Mouse (Mus musculus) spleen, adult 2 months (tissue): Measurements from ENCODE around the gene Psmc2. TPM values are rescaled to one million over a fixed set of nuclear protein-coding genes. Genes with fewer than 3 reads are reported as not detected.

ENCODE experiments used
- DNase-seq, 2 experiments: peaks; one replicate each; pipeline versions ENCODE4 v3.0.0 to v3.0.0-alpha.2; 2012 to 2021; ENCODE audit warnings: low spot score in 2 of 2, low read depth in 1 of 2
- H3K27ac ChIP-seq: fragments of 200-500 bp; 2 replicates; pipeline ENCODE4 v1.5.1; 2012; ENCODE audit warnings: low read length, inconsistent platforms; ENCODE audit not compliant: insufficient read depth
- H3K27me3 ChIP-seq: fragments of 200-500 bp; 2 replicates; pipeline ENCODE4 v1.6.1; 2012; ENCODE audit warnings: mild to moderate bottlenecking, moderate library complexity, low read length, inconsistent platforms; ENCODE audit not compliant: control insufficient read depth, insufficient read depth
- H3K36me3 ChIP-seq: fragments of 200-500 bp; 2 replicates; pipeline ENCODE4 v1.6.1; 2012; ENCODE audit warnings: mild to moderate bottlenecking, low read length, inconsistent platforms; ENCODE audit not compliant: control insufficient read depth, insufficient read depth
- H3K4me1 ChIP-seq: fragments of 200-500 bp; 2 replicates; pipeline ENCODE4 v1.6.1; 2011; ENCODE audit warnings: inconsistent platforms; ENCODE audit not compliant: control insufficient read depth, insufficient read depth, insufficient read length
- H3K4me3 ChIP-seq: fragments of 200-500 bp; 2 replicates; pipeline ENCODE4 v1.5.1; 2011; ENCODE audit warnings: mild to moderate bottlenecking, inconsistent platforms; ENCODE audit not compliant: insufficient read depth, insufficient read length; ENCODE audit errors: extremely low read depth
- CTCF ChIP-seq: fragments of 200-500 bp; IDR thresholded peaks from 2 replicates; pipeline ENCODE4 v1.5.1; 2011; ENCODE audit warnings: mild to moderate bottlenecking, inconsistent platforms; ENCODE audit not compliant: insufficient read depth, insufficient read length, insufficient replicate concordance; ENCODE audit errors: extremely low read depth
- POLR2A ChIP-seq: fragments of 200-500 bp; IDR thresholded peaks from 2 replicates; pipeline ENCODE4 v1.6.1; 2011; ENCODE audit warnings: low read depth, low read length, inconsistent platforms
- WGBS: fragments of 180-500 bp; shearing (Covaris S2); methylation state at CpG from one replicate; pipeline ENCODE4 v1.1.7; 2018; 5-methylcytosine and 5-hydroxymethylcytosine counted together
- polyA plus RNA-seq: library from polyadenylated mRNA; depleted of rRNA; stranded (reverse); fragments of >200 nt; gene quantifications from 2 replicates; pipeline ENCODE4 v1.2.3, GENCODE M21; 2012; rRNA removed

Psmc2 gene
- polyA plus RNA-seq = 10.4 and 10.7 TPM in 2 replicates

DNA sequence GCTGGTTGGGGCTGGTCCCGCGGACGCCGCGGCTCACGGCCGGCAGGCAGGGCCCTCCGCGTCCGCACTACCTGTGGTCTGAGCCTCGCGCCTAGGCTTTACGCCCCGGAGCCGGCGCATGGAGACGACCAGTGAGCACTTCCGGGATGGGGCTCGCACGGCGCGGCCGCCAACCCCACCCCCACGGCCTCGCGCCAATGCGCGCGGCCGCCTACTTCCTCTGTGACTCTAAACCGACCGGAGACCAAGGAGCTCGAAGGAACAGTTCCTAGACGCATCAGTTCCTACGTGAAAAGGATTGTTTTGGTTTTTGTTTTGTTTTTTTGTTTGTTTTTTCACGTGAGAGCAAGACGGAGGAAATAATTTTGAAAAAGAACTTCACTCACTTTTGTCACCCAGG, at the start of gene Psmc2, which contains the start of gene Dnajc2:
Psmc2 (plus strand) TSS at position 231 of the 400 bp plus-strand sequence.
Dnajc2 (minus strand) TSS at position 199 of the 400 bp plus-strand sequence.
- TF ChIP-seq CTCF = no peak
- peak; percentile 51 for TF ChIP-seq POLR2A
- Histone ChIP-seq H3K4me3 (peak within 1 kb of the TSS; percentile 98), H3K27ac (peak within 1 kb of the TSS; percentile 77), H3K4me1 (peaks cover 2% of the 10 kb centered on the region; the same call in 1 of the 2 replicates), H3K27me3 (no peaks in the 10 kb centered on the region), H3K36me3 (peaks cover 15% of the 10 kb centered on the region)
- WGBS = under 1% methylated on average over 37 of the region's 37 CpGs
- DNase-seq = peak; percentile 84 to 85

DNA sequence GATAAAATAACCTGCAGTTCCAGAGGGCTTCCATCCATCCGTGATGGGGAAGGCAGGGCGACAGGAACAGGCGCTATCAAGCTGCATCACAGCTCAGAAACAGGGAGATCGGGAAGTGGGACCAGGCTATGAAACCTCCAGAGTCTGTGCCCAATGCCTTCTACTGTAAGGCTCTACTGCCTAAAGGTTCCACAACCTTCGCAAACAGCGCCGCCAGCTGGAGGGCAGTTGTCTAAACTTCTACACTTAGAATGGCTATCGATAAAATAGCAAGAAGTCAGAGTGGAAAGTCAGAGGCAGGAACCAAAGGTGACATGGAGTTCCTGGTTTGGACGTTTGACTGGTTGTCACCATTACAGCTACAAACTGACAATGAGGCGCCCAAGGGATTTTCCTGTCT, 49.5 kb upstream of the Psmc2 start:
- DNase-seq = peak; percentile 61 to 67
- peak overlapping the region; percentile 67 for H3K4me3 ChIP-seq
- TF ChIP-seq CTCF = peak; percentile 57; the same call in 1 of the 2 replicates
- TF ChIP-seq POLR2A = no peak
- H3K36me3 ChIP-seq = peaks cover 9% of the 10 kb centered on the region
- no peak overlapping the region for H3K27ac ChIP-seq
- WGBS = 25% methylated on average over 10 of the region's 10 CpGs
- no peaks in the 10 kb centered on the region for H3K27me3 ChIP-seq
- H3K4me1 ChIP-seq = peaks cover 5% of the 10 kb centered on the region; the same call in 1 of the 2 replicates

DNA sequence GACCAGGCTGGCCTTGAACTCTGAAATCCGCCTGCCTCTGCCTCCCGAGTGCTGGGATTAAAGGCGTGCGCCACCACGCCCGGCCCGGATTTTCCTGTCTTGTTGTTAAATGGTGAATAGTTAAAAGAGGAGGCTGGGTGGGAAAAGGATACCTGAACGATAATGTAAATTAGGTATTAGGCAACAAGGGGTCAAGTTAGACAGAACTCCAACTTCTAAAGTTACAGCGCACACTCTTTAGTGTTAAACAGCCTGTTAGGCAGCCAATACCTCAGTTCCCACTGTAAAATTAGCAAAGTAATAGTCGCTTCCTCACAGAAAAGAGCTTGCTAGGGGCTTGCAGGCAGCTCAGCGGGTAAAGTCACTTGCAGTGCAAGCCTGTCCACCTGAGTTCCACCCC, 49.0 kb upstream of the Psmc2 start:
- Histone ChIP-seq H3K27ac (no peak overlapping the region), H3K27me3 (no peaks in the 10 kb centered on the region), H3K4me1 (peaks cover 5% of the 10 kb centered on the region; the same call in 1 of the 2 replicates), H3K36me3 (peaks cover 9% of the 10 kb centered on the region), H3K4me3 (no peak overlapping the region)
- DNase-seq = no peak
- TF ChIP-seq CTCF (no peak), POLR2A (no peak)
- 89% methylated on average over 11 of the region's 11 CpGs for WGBS

DNA sequence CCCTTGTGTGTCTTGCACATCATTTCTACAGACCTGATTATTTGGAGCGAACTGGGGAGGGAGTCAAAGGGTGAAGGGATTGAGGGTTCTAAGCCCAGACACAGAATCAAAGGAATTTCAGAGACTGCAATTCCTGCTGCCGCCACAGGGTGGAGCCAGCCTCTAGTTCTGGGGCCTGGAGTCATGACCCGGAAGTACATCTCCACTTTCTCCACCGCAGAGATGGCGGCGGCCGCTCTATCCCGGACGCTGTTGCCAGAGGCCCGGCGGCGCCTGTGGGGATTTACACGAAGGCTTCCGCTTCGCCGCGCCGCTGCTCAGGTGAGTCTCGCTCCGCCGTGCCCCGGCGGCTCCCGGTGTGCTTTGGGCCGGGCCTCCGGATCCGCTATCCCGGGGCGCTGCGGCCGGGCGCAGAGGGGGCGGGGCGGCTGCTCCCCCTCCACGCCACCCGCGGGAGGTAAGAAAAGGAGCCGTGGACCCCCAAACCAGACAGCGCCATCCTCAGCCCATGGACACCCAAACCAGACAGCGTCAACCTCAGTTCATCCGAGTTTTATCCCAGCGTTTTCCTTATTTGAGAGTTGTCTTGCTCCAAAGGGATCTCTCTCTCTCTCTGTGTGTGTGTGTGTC, 48.0 kb upstream of the Psmc2 start, which contains the start of gene Pmpcb:
Pmpcb (plus strand) TSS at position 186 of the 630 bp plus-strand sequence.
- H3K36me3 ChIP-seq = peaks cover 14% of the 10 kb centered on the region
- H3K27ac ChIP-seq = peak within 1 kb of the TSS; percentile 53
- peak; percentile 84 for TF ChIP-seq CTCF
- TF ChIP-seq POLR2A = no peak
- peak; percentile 76 to 82 for DNase-seq
- H3K4me3 ChIP-seq = peak within 1 kb of the TSS; percentile 80
- H3K4me1 ChIP-seq = peaks cover 5% of the 10 kb centered on the region; the same call in 1 of the 2 replicates
- H3K27me3 ChIP-seq = no peaks in the 10 kb centered on the region
- under 1% methylated on average over 42 of the region's 42 CpGs for WGBS

DNA sequence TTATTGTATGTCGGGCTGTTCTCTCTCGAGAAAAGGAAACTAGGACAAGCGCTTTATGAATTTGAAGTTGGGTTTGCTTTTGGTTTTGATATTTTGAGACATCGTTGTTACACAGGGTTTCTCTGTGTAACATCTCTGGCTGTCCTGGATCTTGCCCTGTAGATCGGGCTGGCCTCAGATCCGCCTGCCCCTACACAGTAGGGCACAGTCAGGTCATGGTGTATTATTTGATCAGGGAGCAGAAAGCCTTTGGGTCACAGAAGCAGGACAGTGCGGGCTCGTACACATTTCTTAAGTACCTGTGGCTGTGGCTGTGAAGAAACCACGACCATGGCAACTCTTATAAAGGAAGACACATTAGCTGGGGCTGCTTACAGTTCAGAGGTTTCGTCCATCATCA, 47.5 kb upstream of the Psmc2 start:
- Histone ChIP-seq H3K4me3 (peak overlapping the region; percentile 80), H3K27ac (no peak overlapping the region), H3K27me3 (no peaks in the 10 kb centered on the region), H3K36me3 (peaks cover 18% of the 10 kb centered on the region), H3K4me1 (peaks cover 5% of the 10 kb centered on the region; the same call in 1 of the 2 replicates)
- DNase-seq = no peak
- no peak for TF ChIP-seq POLR2A
- TF ChIP-seq CTCF = no peak
- WGBS = 10% methylated on average over 10 of the region's 10 CpGs

DNA sequence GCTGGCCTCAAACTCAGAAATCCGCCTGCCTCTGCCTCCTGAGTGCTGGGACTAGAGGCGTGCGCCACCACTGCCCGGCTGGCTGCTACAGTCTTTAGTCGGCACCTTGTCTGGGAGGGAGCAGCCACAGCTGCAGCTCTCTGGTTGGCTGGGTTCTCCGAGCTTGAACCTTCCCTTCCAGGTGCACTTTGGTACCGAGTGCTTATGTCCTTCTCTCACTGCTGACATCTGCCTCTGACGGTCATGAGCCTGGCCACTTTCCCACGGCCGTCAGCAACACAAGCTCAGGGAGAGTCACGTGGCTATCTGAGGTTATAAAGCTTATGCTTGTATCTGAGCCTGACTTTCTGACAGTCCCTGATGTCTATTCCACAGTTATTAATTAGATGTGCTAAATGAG, 46.0 kb upstream of the Psmc2 start:
- peaks cover 29% of the 10 kb centered on the region for H3K36me3 ChIP-seq
- TF ChIP-seq CTCF = no peak
- 88% methylated on average over 11 of the region's 11 CpGs for WGBS
- H3K4me3 ChIP-seq = no peak overlapping the region
- no peaks in the 10 kb centered on the region for H3K27me3 ChIP-seq
- H3K4me1 ChIP-seq = peaks cover 5% of the 10 kb centered on the region; the same call in 1 of the 2 replicates
- no peak for DNase-seq
- no peak overlapping the region for H3K27ac ChIP-seq

DNA sequence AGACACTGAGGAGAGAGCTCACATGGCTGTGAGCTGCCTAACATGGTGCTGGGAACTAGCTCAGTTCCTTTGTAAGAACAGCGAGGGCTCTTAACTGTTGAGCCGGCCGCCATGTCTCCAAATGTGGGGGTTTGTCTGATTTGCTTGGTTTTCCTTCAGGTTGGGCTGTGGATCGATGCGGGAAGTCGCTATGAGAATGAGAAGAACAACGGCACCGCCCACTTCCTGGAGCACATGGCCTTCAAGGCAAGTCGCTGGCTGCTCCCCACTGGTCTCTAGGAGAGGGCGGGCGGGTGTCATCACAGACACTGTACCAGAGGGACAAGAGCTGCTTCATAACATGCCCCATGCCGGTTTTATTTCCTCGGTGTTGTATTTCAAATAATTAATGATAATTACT, 45.2 kb upstream of the Psmc2 start:
- Histone ChIP-seq H3K4me3 (no peak overlapping the region), H3K27ac (no peak overlapping the region), H3K27me3 (no peaks in the 10 kb centered on the region), H3K36me3 (peaks cover 32% of the 10 kb centered on the region), H3K4me1 (peaks cover 5% of the 10 kb centered on the region; the same call in 1 of the 2 replicates)
- no peak for TF ChIP-seq POLR2A
- no peak for TF ChIP-seq CTCF
- no peak for DNase-seq
- 92% methylated on average over 13 of the region's 13 CpGs for WGBS
